ENCODE assay signal across 22 mouse cellular contexts in the genomic region with DNA sequence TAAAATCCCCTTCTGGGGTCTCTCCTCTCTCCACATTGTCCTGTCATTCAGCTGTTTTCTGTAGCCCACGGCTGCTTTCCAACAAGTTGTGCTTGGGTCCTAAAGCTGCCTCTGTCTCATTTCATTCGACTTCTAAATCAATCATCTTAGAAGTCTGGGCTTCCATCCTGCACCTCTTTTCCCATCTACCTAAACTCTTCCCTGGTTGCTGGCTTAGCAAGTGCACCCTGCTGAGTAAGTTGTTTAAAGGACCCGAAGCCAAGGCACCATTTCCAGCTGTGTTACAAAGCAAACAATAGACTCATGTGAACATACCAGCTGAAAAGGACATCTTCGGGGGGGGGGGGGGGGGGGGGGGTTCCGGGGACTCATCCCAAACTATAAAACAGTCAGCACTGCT. TPM values are rescaled to one million over a fixed set of nuclear protein-coding genes. Genes with fewer than 3 reads are reported as not detected.
DNase-seq lines count a peak whose midpoint lies in the region; ATAC-seq and TF ChIP-seq lines count a peak whose summit lies in the region.
"Had no signal": no experiment of that assay in that cellular context is flagged by ENCODE, and none has a peak within 500 bp of the region (broad histone marks: within the 10 kb centered on the region; RNA-seq: fewer than 3 reads in every experiment).

No protein-coding gene starts in this region.

- H3K36me3 ChIP-seq in hindbrain, postnatal 0 days (ENCODE audit: insufficient read depth, low read length) = no peaks in the 10 kb centered on the region
- H3K36me3 ChIP-seq in hindbrain, embryonic 16.5 days (ENCODE audit: control insufficient read depth, insufficient read depth, low read length) = no peaks in the 10 kb centered on the region
- H3K36me3 ChIP-seq in midbrain, embryonic 11.5 days (ENCODE audit: control insufficient read depth, insufficient read depth, low read length) = no peaks in the 10 kb centered on the region
- no peaks in the 10 kb centered on the region for H3K36me3 ChIP-seq in midbrain, embryonic 10.5 days
- H3K36me3 ChIP-seq in intestine, embryonic 15.5 days = no peaks in the 10 kb centered on the region
- H3K36me3 ChIP-seq: embryonic facial prominence, embryonic 10.5 days; embryonic facial prominence, embryonic 12.5 days; forebrain, embryonic 15.5 days had no signal

- no peaks in the 10 kb centered on the region for H3K9me3 ChIP-seq in hindbrain, postnatal 0 days (ENCODE audit: low read length)
- no peaks in the 10 kb centered on the region for H3K9me3 ChIP-seq in hindbrain, embryonic 16.5 days (ENCODE audit: control insufficient read depth, low read length)
- no peaks in the 10 kb centered on the region for H3K9me3 ChIP-seq in midbrain, embryonic 11.5 days (ENCODE audit: control insufficient read depth, low read length)
- no peaks in the 10 kb centered on the region for H3K9me3 ChIP-seq in midbrain, embryonic 10.5 days (replicated peaks)
- no peaks in the 10 kb centered on the region for H3K9me3 ChIP-seq in intestine, embryonic 15.5 days
- H3K9me3 ChIP-seq: embryonic facial prominence, embryonic 10.5 days; embryonic facial prominence, embryonic 12.5 days; forebrain, embryonic 13.5 days; forebrain, embryonic 15.5 days had no signal

- no peak overlapping the region for H3K4me2 ChIP-seq in hindbrain, postnatal 0 days (ENCODE audit: low read depth, low read length)
- H3K4me2 ChIP-seq in hindbrain, embryonic 16.5 days (ENCODE audit: low read length) = no peak overlapping the region
- H3K4me2 ChIP-seq in midbrain, embryonic 11.5 days = no peak overlapping the region
- no peak overlapping the region for H3K4me2 ChIP-seq in intestine, embryonic 15.5 days (replicated peaks)
- H3K4me2 ChIP-seq: embryonic facial prominence, embryonic 12.5 days; forebrain, embryonic 13.5 days; forebrain, embryonic 15.5 days had no signal

- peak overlapping the region; percentile 51 for H3K27ac ChIP-seq in gastrocnemius, adult 2 months
- no peak overlapping the region for H3K27ac ChIP-seq in hindbrain, postnatal 0 days
- no peak overlapping the region for H3K27ac ChIP-seq in hindbrain, embryonic 16.5 days (ENCODE audit: low read depth, low read length)
- no peak overlapping the region for H3K27ac ChIP-seq in midbrain, embryonic 11.5 days (ENCODE audit: low read depth, low read length)
- H3K27ac ChIP-seq in midbrain, embryonic 10.5 days (replicated peaks) = no peak overlapping the region
- peak overlapping the region; percentile 23 for H3K27ac ChIP-seq in brown adipose tissue, adult 24 weeks (replicated peaks; ENCODE audit: low read depth, low read length)
- no peak overlapping the region for H3K27ac ChIP-seq in intestine, embryonic 15.5 days
- H3K27ac ChIP-seq: embryonic facial prominence, embryonic 10.5 days; embryonic facial prominence, embryonic 12.5 days; forebrain, embryonic 13.5 days; forebrain, embryonic 15.5 days had no signal

- 0 out of 2 replicates have a peak overlapping the region, but pooled peaks have one; percentile 19 for H3K4me3 ChIP-seq in gastrocnemius, adult 2 months
- no peak overlapping the region for H3K4me3 ChIP-seq in hindbrain, postnatal 0 days (ENCODE audit: low read length)
- no peak overlapping the region for H3K4me3 ChIP-seq in hindbrain, embryonic 16.5 days (ENCODE audit: low read length)
- H3K4me3 ChIP-seq in midbrain, embryonic 11.5 days (ENCODE audit: low read depth, low read length) = no peak overlapping the region
- H3K4me3 ChIP-seq in midbrain, embryonic 10.5 days = no peak overlapping the region
- H3K4me3 ChIP-seq in brown adipose tissue, adult 24 weeks (ENCODE audit: insufficient read depth, low read depth, low read length) = no peak overlapping the region
- H3K4me3 ChIP-seq in intestine, embryonic 15.5 days (replicated peaks) = no peak overlapping the region
- H3K4me3 ChIP-seq: embryonic facial prominence, embryonic 10.5 days; embryonic facial prominence, embryonic 12.5 days; forebrain, embryonic 13.5 days; forebrain, embryonic 15.5 days had no signal

- peaks cover 11% of the 10 kb centered on the region for H3K4me1 ChIP-seq in hindbrain, postnatal 0 days (ENCODE audit: insufficient read depth, low read length)
- H3K4me1 ChIP-seq in hindbrain, embryonic 16.5 days (ENCODE audit: control insufficient read depth, insufficient read depth, low read depth, low read length) = peaks cover 7% of the 10 kb centered on the region
- H3K4me1 ChIP-seq in midbrain, embryonic 11.5 days (ENCODE audit: control insufficient read depth, insufficient read depth, low read length) = 0 out of 2 replicates have a peak, but pooled peaks cover 4% of the 10 kb centered on the region
- H3K4me1 ChIP-seq in midbrain, embryonic 10.5 days = peaks cover 18% of the 10 kb centered on the region
- peaks cover 37% of the 10 kb centered on the region for H3K4me1 ChIP-seq in brown adipose tissue, adult 24 weeks (ENCODE audit: control insufficient read depth, insufficient read depth, insufficient read length, low read length)
- no peaks in the 10 kb centered on the region for H3K4me1 ChIP-seq in intestine, embryonic 15.5 days (replicated peaks)

- H3K9ac ChIP-seq in hindbrain, postnatal 0 days (replicated peaks; ENCODE audit: low read length) = no peak overlapping the region
- H3K9ac ChIP-seq in hindbrain, embryonic 16.5 days (ENCODE audit: low read depth, low read length) = no peak overlapping the region
- H3K9ac ChIP-seq in midbrain, embryonic 11.5 days (ENCODE audit: low read length) = no peak overlapping the region
- H3K9ac ChIP-seq in intestine, embryonic 15.5 days = no peak overlapping the region
- H3K9ac ChIP-seq: embryonic facial prominence, embryonic 12.5 days; forebrain, embryonic 13.5 days; forebrain, embryonic 15.5 days; forebrain, postnatal 0 days had no signal

- no peak for ATAC-seq in hindbrain, postnatal 0 days
- no peak for ATAC-seq in hindbrain, embryonic 16.5 days
- ATAC-seq in midbrain, embryonic 11.5 days (ENCODE audit: low FRiP score) = no peak
- no peak for ATAC-seq in intestine, embryonic 15.5 days
- ATAC-seq: CD4-positive, CD25-positive, alpha-beta regulatory T cell, adult 4 months; forebrain, embryonic 13.5 days; forebrain, embryonic 15.5 days; forebrain, postnatal 0 days had no signal

- intact Hi-C loops in gastrocnemius, adult 2 months (cut with DNase I) = no loop called here

- no peak for DNase-seq in gastrocnemius, adult 2 months
- DNase-seq in gastrocnemius, postnatal 25 days = no peak
- peak; percentile 6 for DNase-seq in hindbrain, postnatal 0 days (ENCODE audit: low spot score)
- DNase-seq in midbrain, embryonic 11.5 days (ENCODE audit: low spot score, missing footprints) = peak; percentile 80
- no peak for DNase-seq in midbrain, embryonic 10.5 days (ENCODE audit: low spot score)
- DNase-seq: adrenal gland, adult 2 months; adrenal gland, postnatal 10 days; adrenal gland, postnatal 25 days; B cell, adult 2 months; cerebellum, adult 11 months; cerebellum, adult 18-20 months; cerebellum, adult 9-10 months; cerebellum, postnatal 25 days; forebrain, postnatal 0 days had no signal

- no peak for TF ChIP-seq CTCF in gastrocnemius, adult 2 months (IDR thresholded peaks at IDR 0.05)
- TF ChIP-seq CTCF in hindbrain, postnatal 0 days (IDR thresholded peaks at IDR 0.05; ENCODE audit: low read depth) = no peak

- 22% methylated on average over 3 of the region's 5 CpGs for WGBS in hindbrain, postnatal 0 days
- 17% methylated on average over 5 of the region's 5 CpGs for WGBS in hindbrain, embryonic 16.5 days
- 19% methylated on average over 4 of the region's 5 CpGs for WGBS in midbrain, embryonic 11.5 days
- 13% methylated on average over 5 of the region's 5 CpGs for WGBS in midbrain, embryonic 10.5 days
- 44% methylated on average over 5 of the region's 5 CpGs for WGBS in intestine, embryonic 15.5 days

- H3K27me3 ChIP-seq in hindbrain, postnatal 0 days (ENCODE audit: insufficient read depth, low read length) = no peaks in the 10 kb centered on the region
- no peaks in the 10 kb centered on the region for H3K27me3 ChIP-seq in hindbrain, embryonic 16.5 days (replicated peaks; ENCODE audit: control insufficient read depth, insufficient read depth, low read length)
- no peaks in the 10 kb centered on the region for H3K27me3 ChIP-seq in midbrain, embryonic 11.5 days (ENCODE audit: control insufficient read depth, insufficient read depth, low read length)
- H3K27me3 ChIP-seq in midbrain, embryonic 10.5 days (ENCODE audit: low read depth, poor library complexity, severe bottlenecking) = no peaks in the 10 kb centered on the region
- no peaks in the 10 kb centered on the region for H3K27me3 ChIP-seq in intestine, embryonic 15.5 days (replicated peaks)
- H3K27me3 ChIP-seq: embryonic facial prominence, embryonic 12.5 days; forebrain, embryonic 13.5 days; forebrain, embryonic 15.5 days had no signal

RNA-seq across cellular contexts. Expression of a gene that starts 7.0 kb away (rescaled TPM):
- total RNA-seq in gastrocnemius, adult 2 months (2021) = 1 to 10 TPM; 5.9 to 8.6 TPM
- 1 to 10 TPM; 4.8 to 9.4 TPM for total RNA-seq in gastrocnemius, postnatal 25 days (2021)
- total RNA-seq in hindbrain, postnatal 0 days (2014; rRNA removed) = 43.5 and 49.5 TPM in 2 replicates
- polyA plus RNA-seq in hindbrain, postnatal 0 days (2015; fragmentation: Nextera tagmentation; extraction: Ambion mirVana) = 8.8 TPM in 2 replicates
- polyA plus RNA-seq in hindbrain, embryonic 16.5 days (2015; fragmentation: Nextera tagmentation; extraction: Ambion mirVana) = 9.4 and 10.0 TPM in 2 replicates
- 5.4 and 5.8 TPM in 2 replicates for polyA plus RNA-seq in midbrain, embryonic 11.5 days (2014; fragmentation: Nextera tagmentation; extraction: Ambion mirVana)
- 2.0 and 3.1 TPM in 2 replicates for polyA plus RNA-seq in midbrain, embryonic 10.5 days (2016; fragmentation: Nextera tagmentation; extraction: Ambion mirVana)
- 21.5 and 22.3 TPM in 2 replicates for polyA plus RNA-seq in brown adipose tissue, adult 24 weeks (2012; ENCODE audit: insufficient read depth, insufficient read length, missing spikeins)
- 3.3 and 3.4 TPM in 2 replicates for polyA plus RNA-seq in intestine, embryonic 15.5 days (2015; fragmentation: Nextera tagmentation; extraction: Ambion mirVana)

Comparison
In these comparisons a context has a peak if more than half of its experiments do, and no peak if none do; other contexts are left out.
1. DNase-seq: peak in hindbrain, postnatal 0 days (single experiment) and midbrain, embryonic 11.5 days (single experiment); none in gastrocnemius, adult 2 months (single experiment), gastrocnemius, postnatal 25 days (single experiment) and midbrain, embryonic 10.5 days (single experiment).
2. H3K27ac ChIP-seq: peak in gastrocnemius, adult 2 months (single experiment) and brown adipose tissue, adult 24 weeks (single experiment); none in hindbrain, postnatal 0 days (single experiment), hindbrain, embryonic 16.5 days (single experiment), midbrain, embryonic 11.5 days (single experiment), midbrain, embryonic 10.5 days (single experiment) and intestine, embryonic 15.5 days (single experiment).